Mouse (Mus musculus): ENCODE measurements around the gene Ptprg. TPM values are rescaled to one million over a fixed set of nuclear protein-coding genes. Genes with fewer than 3 reads are reported as not detected.

Ptprg gene
- total and polyA plus RNA-seq, 3 experiments = not detected

DNA sequence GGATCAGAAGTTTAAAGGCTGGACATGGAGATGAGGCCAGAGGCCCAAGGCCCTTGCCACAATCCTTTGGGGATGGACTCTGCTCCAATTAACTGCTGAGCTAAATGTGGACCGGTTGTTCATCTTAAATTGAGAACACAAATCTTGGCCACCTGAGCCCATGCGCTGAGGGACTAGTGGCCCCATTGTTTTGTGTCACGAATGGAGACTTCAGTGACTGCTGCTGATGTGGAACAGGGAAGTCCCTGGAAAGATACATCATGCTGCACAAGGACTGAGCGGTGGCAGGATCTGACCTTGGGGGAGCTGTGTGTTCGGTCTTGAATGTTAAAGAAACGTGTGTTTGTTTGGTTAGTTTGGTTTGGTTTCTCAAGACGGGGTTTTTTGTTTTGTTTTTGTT lies 649.7 kb downstream of the Ptprg start:
- Histone ChIP-seq H3K79me2 (ENCODE audit: control insufficient read depth, insufficient read depth, low read length, poor library complexity) (no peaks in the 10 kb centered on the region), H3K9me3 (replicated peaks; ENCODE audit: insufficient read depth, low read length) (no peaks in the 10 kb centered on the region)
- TF ChIP-seq TBP (IDR thresholded peaks at IDR 0.05; ENCODE audit: low read depth, low read length) (no peak), ZC3H11A (IDR thresholded peaks at IDR 0.05; ENCODE audit: low read depth, low read length) (no peak), USF2 (IDR thresholded peaks at IDR 0.05; ENCODE audit: borderline replicate concordance in 1 of 2, insufficient read depth in 1 of 2, low read depth in 1 of 2, low read length in 2 of 2) (no peak), KAT2A (conservative IDR thresholded peaks at IDR 0.05; ENCODE audit: low read depth, low read length) (no peak), GABPA (IDR thresholded peaks at IDR 0.05; ENCODE audit: low read depth, low read length) (no peak), ZMIZ1 (IDR thresholded peaks at IDR 0.05; ENCODE audit: low read depth, low read length) (no peak), MYC (IDR thresholded peaks at IDR 0.05; ENCODE audit: low read depth, low read length) (no peak), NRF1 (IDR thresholded peaks at IDR 0.05; ENCODE audit: insufficient read depth, low read depth, low read length, poor library complexity, severe bottlenecking) (no peak), MEF2A (IDR thresholded peaks at IDR 0.05; ENCODE audit: extremely low read depth, insufficient replicate concordance, low read depth, low read length, poor library complexity, severe bottlenecking) (no peak)

GRCm38 (mm10) chr14:12206138-12206537 lies 652.8 kb downstream of the Ptprg start:
- no peak for TF ChIP-seq MEF2A (IDR thresholded peaks at IDR 0.05; ENCODE audit: extremely low read depth, insufficient replicate concordance, low read depth, low read length, poor library complexity, severe bottlenecking)
- no peak for TF ChIP-seq NRF1 (IDR thresholded peaks at IDR 0.05; ENCODE audit: insufficient read depth, low read depth, low read length, poor library complexity, severe bottlenecking)
- TF ChIP-seq CTCF (IDR thresholded peaks at IDR 0.05 in 2 of 3, conservative IDR thresholded peaks at IDR 0.05 in 1 of 3; ENCODE audit: control insufficient read depth in 1 of 3, insufficient read depth in 1 of 3, low read depth in 2 of 3, low read length in 3 of 3, poor library complexity in 1 of 3, severe bottlenecking in 1 of 3) = no peak
- TF ChIP-seq GATA1 (IDR thresholded peaks at IDR 0.05; ENCODE audit: low read depth, low read length) = no peak
- no peak for TF ChIP-seq BHLHE40 (IDR thresholded peaks at IDR 0.05; ENCODE audit: borderline replicate concordance, low read depth, low read length)
- TF ChIP-seq USF2 (IDR thresholded peaks at IDR 0.05; ENCODE audit: borderline replicate concordance in 1 of 2, insufficient read depth in 1 of 2, low read depth in 1 of 2, low read length in 2 of 2) = no peak
- H3K27me3 ChIP-seq (ENCODE audit: control insufficient read depth in 1 of 2, insufficient read depth in 2 of 2, low read length in 2 of 2) = no peaks in the 10 kb centered on the region
- H3K27ac ChIP-seq (ENCODE audit: control insufficient read depth, low read depth, low read length) = no peak overlapping the region
- no peak overlapping the region for H3K9ac ChIP-seq (ENCODE audit: control insufficient read depth, low read depth, low read length, poor library complexity, severe bottlenecking)
- no peaks in the 10 kb centered on the region for H3K36me3 ChIP-seq (ENCODE audit: control insufficient read depth in 1 of 2, insufficient read depth in 2 of 2, low read length in 2 of 2)
- H3K4me3 ChIP-seq (ENCODE audit: control insufficient read depth in 1 of 2, insufficient read depth in 1 of 2, low read depth in 2 of 2, low read length in 2 of 2) = no peak overlapping the region
- no peak for DNase-seq (ENCODE audit: low read depth, low spot score)
- no peaks in the 10 kb centered on the region for H3K79me2 ChIP-seq (ENCODE audit: control insufficient read depth, insufficient read depth, low read length, poor library complexity)
- no peaks in the 10 kb centered on the region for H3K4me1 ChIP-seq (ENCODE audit: control insufficient read depth in 1 of 2, insufficient read depth in 2 of 2, low read length in 2 of 2)
- H3K9me3 ChIP-seq (replicated peaks; ENCODE audit: insufficient read depth, low read length) = no peaks in the 10 kb centered on the region

More for the DNA sequence above, 649.7 kb downstream of the Ptprg start:
- Histone ChIP-seq H3K27me3 (ENCODE audit: control insufficient read depth in 1 of 2, insufficient read depth in 2 of 2, low read length in 2 of 2) (no peaks in the 10 kb centered on the region), H3K27ac (ENCODE audit: control insufficient read depth, low read depth, low read length) (no peak overlapping the region), H3K4me1 (ENCODE audit: control insufficient read depth in 1 of 2, insufficient read depth in 2 of 2, low read length in 2 of 2) (no peaks in the 10 kb centered on the region), H3K4me3 (ENCODE audit: control insufficient read depth in 1 of 2, insufficient read depth in 1 of 2, low read depth in 2 of 2, low read length in 2 of 2) (no peak overlapping the region), H3K36me3 (ENCODE audit: control insufficient read depth in 1 of 2, insufficient read depth in 2 of 2, low read length in 2 of 2) (no peaks in the 10 kb centered on the region), H3K9ac (ENCODE audit: control insufficient read depth, low read depth, low read length, poor library complexity, severe bottlenecking) (no peak overlapping the region)
- no peak for DNase-seq (ENCODE audit: low read depth, low spot score)

- peak; percentile 23 for DNase-seq (ENCODE audit: low read depth, low spot score)
- H3K4me1 ChIP-seq (ENCODE audit: control insufficient read depth in 1 of 2, insufficient read depth in 2 of 2, low read length in 2 of 2) = no peaks in the 10 kb centered on the region
- no peak overlapping the region for H3K4me3 ChIP-seq (ENCODE audit: control insufficient read depth in 1 of 2, insufficient read depth in 1 of 2, low read depth in 2 of 2, low read length in 2 of 2)
- no peaks in the 10 kb centered on the region for H3K27me3 ChIP-seq (ENCODE audit: control insufficient read depth in 1 of 2, insufficient read depth in 2 of 2, low read length in 2 of 2)
- H3K27ac ChIP-seq (ENCODE audit: control insufficient read depth, low read depth, low read length) = no peak overlapping the region
- no peaks in the 10 kb centered on the region for H3K9me3 ChIP-seq (replicated peaks; ENCODE audit: insufficient read depth, low read length)
- no peaks in the 10 kb centered on the region for H3K36me3 ChIP-seq (ENCODE audit: control insufficient read depth in 1 of 2, insufficient read depth in 2 of 2, low read length in 2 of 2)
- peak; percentile 33 to 47 (median 37); a peak in 4 of 6 replicates for TF ChIP-seq CTCF (IDR thresholded peaks at IDR 0.05 in 2 of 3, conservative IDR thresholded peaks at IDR 0.05 in 1 of 3; ENCODE audit: control insufficient read depth in 1 of 3, insufficient read depth in 1 of 3, low read depth in 2 of 3, low read length in 3 of 3, poor library complexity in 1 of 3, severe bottlenecking in 1 of 3)
- peak; percentile 53 for TF ChIP-seq SMC3 (IDR thresholded peaks at IDR 0.05; ENCODE audit: low read depth, low read length)
- TF ChIP-seq NELFE (IDR thresholded peaks at IDR 0.05; ENCODE audit: low read depth, low read length) = no peak
- TF ChIP-seq BHLHE40 (IDR thresholded peaks at IDR 0.05; ENCODE audit: borderline replicate concordance, low read depth, low read length) = no peak
- TF ChIP-seq RAD21 (IDR thresholded peaks at IDR 0.05; ENCODE audit: low read depth, low read length) = peak; percentile 38
- no peaks in the 10 kb centered on the region for H3K79me2 ChIP-seq (ENCODE audit: control insufficient read depth, insufficient read depth, low read length, poor library complexity)
- no peak overlapping the region for H3K9ac ChIP-seq (ENCODE audit: control insufficient read depth, low read depth, low read length, poor library complexity, severe bottlenecking)
Measured at GRCm38 (mm10) chr14:12208554-12208953, 655.2 kb downstream of the Ptprg start.
